Mouse (Mus musculus) cerebellum, adult (tissue): ENCODE data around the gene Mtch2.
"Not testable (repeated sequence)": the region's sequence is repeated elsewhere in the genome, so short reads cannot be mapped to it uniquely, and the experiment has no call there.

Source experiments
- ATAC-seq: cut with Nextera tagmentation; 2 replicates; pipeline ENCODE4 v1.9.2; 2017; ENCODE audit warnings: mild to moderate bottlenecking, moderate library complexity, mixed read lengths; ENCODE audit not compliant: insufficient number of reproducible peaks, low FRiP score, low TSS enrichment

Mtch2 gene

DNA sequence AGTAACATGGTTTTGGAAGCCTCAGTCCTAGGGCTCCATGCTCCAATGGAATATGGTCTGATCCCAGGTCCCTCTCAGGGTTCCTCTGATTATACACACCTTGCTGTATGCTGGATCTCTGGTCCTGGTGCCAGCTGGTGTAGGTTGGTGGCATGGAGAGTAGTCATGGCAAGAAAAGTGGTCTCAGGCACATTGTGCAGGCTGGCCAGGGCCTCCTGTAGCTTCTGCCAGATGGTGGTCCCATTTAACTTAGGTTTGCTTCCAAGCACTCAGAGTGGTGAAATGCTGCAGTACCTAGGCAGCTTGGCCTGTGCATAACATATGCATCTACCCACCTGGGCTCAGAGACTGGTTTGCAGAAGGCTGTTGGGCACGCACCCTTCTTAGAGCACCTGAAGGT lies 3.4 kb downstream of the Mtch2 start:
- ATAC-seq = peak; percentile 78

DNA sequence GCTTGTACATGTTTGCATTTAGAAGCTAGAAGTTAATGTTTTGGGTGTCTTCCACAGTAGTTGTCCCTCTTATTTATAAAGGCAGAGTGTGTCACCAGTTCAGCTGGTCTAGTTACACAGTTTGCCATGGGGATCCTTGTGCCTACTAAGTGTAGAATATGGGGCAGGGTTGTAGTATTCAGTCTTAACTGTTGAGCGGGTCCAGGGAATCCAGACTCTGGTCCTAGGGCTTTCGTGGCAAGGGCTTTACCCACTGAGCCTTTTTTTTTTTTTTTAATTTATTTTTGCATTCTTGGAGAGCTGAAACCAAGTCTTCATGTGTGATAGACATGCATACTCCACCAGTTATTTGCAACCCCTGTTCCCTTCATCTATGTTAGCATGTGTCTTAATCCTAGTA lies 14.5 kb downstream of the Mtch2 start:
- ATAC-seq = no peak

DNA sequence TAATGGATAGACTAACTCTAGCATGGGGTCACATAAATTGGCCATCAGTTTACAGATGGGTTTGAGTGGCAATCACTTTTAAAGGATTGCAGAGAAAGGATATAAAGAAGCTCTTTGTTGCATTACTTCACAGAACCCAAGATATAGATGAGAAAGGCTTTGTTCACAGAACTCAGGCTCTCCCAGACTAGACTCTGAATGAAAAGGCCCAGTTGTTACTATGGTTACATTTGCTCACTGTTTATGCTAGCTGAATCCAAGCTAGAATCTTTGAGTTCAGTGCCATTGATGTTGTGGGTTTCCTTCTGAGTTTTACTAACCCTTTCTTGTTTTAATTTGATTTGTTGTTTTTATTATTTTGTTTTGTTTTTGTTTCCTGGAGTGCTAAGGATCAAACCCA lies 17.2 kb downstream of the Mtch2 start:
- no peak for ATAC-seq

DNA sequence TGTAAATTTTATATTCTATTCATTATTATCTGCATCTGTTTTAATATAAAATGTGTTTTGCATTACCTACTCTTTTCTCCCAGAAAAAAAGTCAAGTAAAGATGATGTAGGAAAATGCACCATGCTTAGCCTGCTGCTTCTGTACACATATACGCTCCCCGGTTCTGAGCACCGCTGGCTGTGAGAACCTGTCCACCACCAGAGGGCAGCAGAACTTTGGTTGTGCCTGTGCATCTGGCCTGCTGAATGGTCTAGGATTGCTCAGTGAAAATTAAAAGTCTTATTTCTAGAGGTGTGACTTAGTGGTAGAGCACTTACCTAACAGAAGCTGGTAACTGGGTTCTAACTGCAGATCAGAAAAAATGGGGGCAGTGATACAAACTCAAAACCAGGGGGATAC lies 19.6 kb downstream of the Mtch2 start:
- 0 out of 2 replicates have a peak, but pooled peaks have one; percentile 50 for ATAC-seq

DNA sequence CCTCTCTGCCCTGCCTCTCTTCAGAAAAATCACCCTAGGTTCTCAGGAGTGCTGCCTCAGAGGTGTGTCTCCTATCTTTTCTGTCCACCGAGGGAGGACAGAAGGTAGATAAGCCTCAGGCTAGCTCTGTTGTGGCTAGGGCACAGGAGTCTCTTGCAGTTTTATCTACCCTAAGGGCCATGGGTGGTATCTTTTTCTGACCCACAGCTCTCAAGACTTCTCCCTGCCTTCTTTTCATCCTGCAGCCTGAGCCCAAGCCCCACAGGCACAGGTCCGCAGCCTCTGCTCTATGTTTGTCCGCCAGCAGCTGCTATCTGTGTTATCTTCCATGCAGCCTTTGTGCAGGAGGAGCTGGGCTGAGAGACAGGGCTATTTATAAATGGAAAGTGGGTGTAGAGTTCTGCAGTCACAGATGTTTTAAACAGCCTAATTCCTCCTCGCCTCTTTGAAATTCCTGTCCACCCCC lies 23.2 kb downstream of the Mtch2 start:
- no peak for ATAC-seq

DNA sequence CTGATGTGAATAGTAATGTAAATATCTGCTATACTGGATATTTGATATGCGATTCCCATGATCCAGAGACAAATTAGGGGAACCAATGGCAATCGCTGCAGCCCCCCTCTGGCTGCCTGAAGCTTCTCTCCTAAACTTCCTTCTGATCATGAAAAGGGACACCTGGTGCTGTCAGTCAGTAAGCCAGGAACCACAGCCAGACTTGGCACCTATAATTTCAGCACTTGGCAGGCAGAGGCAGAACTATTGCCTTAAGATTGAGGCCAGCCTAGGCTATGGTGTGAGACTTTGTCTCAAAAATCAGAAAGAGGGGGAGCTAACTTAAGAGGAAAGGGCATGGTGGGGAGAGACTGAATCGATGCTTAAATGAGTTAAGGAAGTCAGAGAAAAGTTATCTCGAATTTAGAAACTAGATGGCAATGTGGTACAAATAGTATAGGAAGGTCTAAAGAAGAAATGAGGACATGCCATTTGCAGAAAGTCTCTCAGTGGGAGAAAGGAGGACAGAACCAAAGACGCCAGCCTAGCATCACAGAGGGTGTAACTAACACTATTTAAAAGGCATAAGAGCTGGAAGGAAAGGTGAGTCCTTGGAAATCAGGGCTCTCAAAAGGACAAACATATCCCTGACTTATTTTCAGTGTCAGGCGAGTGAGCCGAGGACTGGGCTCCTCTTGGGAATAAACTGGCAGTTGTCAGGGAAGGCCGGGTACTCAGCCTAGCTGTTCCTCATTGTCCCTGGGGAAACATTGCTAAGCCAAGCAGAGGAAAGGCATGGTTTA lies 24.4 kb downstream of the Mtch2 start:
- ATAC-seq = no peak

DNA sequence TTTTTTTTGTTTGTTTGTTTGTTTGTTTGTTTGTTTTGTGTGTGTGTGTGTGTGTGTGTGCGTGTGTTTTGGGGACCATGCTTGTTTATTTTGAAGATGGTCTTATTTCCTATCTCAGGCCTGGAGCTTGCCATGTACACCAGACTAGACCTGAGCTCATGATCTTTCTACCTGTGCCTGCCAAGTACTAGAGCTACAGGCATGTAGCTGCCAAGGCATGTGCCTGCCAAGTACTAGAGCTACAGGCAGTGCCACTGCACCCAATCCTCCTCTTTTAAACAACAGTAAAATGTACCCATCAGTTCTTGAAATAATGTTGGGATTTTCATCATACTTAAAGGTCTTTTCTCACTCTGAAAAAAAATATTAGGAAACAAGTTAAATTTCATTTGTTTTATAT lies 27.1 kb downstream of the Mtch2 start:
- 0 out of 2 replicates have a peak, but pooled peaks have one; percentile 67 for ATAC-seq

DNA sequence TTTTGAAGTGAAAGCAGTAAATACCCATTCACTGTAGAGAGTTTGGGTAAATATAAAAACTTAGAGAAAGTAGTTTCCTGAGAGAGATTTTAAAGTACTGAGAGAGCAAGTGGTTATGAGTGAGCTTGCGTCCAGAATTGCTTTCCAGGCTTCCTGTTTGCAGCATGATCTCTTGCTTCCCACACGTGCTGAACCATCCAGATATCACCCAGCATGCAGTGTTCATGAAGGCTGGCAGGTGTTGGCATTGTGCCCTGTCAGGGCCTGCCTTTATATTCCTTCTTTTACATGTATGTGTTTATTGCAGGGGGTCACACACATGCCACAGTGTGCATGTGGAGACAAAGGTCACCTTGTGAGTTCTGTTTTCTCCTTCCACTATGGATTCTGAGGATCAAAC lies 28.3 kb downstream of the Mtch2 start:
- ATAC-seq = no peak

DNA sequence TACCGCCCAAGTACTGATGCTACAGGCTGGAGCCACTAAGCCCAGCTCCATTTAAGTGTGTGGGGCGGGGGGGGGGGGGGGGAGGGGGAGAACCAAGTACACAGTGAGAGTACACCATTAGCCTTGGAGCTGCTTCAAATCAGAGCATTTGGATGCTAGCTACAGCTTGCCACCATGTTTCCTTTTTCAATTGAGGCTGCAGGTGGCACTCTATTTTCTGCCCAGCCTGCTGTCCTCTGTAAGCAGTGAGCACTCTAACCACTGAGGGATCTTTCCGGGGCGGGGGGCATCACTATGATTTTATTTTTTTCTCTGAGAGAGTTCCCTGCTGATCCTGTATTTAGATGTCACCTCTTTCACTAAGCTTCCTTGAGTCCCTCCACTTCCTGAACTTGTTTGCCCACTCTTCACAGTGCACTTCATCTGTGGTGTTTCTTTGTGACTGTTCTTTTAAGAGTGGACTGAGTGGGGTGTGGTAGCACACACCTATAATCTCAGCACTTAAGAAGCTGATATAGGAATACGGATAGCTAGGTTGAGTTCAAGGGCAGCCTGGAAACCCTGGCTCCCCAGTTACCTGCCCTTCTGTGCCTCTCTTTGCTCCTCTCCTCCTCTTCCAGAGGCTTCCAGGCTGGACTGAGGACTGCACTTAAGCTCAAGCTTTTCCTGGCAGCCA lies 30.8 kb downstream of the Mtch2 start:
- no peak for ATAC-seq

DNA sequence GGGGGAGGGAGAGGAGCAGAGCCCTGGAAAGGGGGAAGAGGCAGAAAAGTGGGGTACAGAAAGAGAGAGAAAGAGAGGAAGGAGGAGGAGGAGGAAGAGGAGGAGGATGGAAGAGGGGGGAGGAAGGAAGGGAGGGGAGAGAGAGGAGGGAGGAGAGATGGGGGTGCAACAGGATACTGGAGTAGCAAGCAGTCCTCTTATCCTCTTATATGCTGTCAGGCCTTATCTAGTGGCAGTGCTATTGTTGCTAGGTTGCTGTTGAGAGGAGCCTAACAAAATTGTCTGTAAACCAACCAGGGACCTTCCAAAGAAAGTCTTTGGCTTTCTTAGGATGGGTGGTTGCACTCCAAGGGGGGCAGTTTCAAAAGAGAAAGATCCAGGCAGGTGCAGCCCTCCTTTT lies 32.5 kb downstream of the Mtch2 start:
- no peak for ATAC-seq

DNA sequence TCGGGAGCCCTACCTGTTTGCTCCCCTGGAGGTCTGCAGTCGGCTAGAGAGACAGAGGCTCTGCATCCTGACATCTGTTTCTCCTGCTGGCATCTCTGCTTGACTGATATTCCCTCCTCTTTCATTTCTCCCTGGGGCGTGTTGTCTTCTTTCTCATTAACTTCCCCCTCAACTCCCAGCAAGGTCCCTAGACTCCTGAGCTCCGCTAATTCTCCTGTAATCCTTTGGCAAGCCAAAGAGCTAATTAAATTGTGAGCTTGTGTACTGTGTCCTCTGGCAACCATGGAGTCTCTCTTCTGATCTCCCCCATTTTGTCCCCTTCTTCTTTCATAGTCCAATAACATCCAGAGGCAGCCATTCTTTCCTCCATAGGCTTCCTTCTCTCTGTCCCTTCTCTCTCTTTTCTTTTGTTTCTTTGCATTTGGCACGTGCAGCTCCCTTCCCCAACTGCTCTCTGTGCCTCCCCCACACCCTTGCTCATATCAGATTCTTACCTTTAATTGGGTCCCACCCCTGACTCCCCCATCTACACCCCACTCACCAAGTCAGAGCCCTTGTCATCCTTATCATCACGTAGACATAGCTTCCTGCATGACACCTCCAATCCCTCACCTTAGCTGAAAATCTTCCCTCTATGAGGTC lies 33.3 kb downstream of the Mtch2 start:
- no peak for ATAC-seq

DNA sequence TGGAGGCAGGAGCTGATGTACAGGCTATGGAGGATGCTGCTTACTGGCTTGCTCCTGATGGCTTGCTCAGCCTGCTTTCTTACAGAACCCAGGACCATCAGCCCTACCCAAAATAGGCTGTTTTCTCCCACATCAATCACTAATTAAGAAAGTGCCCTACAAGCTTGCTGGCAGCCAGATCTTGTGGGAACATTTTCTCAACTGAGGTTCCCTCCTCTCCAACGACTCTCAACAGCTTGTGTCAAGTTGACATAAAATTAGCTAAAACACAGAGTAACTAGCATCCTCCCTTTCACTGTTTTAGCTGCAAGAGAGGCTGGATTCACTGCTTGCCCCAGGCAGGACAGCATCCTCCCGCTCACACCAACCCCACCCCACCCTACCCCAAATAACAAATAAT lies 34.9 kb downstream of the Mtch2 start:
- no peak for ATAC-seq

DNA sequence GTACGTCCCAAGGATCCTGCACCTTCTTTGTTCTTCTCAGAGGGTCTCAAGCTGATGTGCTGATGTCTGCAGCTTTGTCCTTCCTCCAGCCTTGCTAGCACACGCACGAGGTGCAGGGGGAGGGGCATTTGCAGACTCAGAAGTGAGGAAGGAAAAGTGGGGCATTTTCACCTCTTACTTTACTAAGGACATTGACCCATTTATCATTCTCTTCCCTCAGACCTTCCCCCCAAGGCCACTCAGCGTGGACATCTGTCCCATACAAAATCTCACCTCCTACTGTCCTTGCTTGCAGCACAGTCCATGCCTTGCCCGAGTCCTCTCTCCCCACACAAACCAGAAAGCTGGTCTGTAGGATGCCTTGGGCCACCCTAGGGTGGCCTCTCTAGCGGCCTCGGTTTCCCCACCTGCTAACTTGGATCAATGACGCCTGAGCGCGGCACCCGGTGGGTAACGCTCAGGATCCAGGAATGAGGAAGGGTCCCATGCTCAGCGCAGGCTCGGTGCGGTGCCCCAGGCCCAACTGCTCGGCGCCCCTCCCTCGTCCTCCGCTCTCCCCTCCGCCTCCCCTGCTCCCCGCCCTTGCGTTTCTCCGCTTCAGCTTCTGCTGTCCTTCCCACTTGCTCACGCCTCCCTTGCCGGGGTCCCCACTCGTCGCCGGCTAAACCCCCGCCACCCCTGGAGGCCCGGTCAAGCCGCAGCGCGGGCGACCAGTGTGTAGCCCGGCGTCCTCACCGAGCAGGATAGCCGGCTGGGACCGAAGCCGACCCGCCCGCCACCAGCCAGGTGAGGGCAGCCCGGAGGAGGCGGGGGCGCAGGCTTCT lies 38.5 kb downstream of the Mtch2 start, which contains the start of gene C1qtnf4:
TSS of gene C1qtnf4 (plus strand) at position 643 of the 824 bp plus-strand sequence.
- peak; percentile 42; the same call in 1 of the 2 replicates for ATAC-seq

DNA sequence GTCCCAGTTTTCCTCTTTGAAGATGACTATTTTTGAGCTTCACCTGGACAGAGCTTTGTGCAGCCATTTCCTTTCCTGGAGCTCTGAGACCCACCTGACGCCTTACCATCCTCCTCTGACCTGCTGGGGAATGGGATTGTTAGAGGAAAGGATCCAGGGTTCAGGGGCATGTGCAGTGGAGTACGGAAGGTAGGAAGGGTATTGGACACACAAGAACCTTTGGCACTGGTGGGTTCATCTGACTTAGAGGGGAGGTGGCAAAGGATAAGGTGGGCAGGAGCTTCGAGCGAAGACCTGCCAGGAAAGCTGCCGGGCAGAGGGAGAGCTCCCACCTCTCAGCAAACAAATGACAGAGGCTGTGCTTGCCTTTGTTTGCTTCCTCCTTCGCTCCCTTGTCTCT lies 39.5 kb downstream of the Mtch2 start:
- ATAC-seq = no peak

DNA sequence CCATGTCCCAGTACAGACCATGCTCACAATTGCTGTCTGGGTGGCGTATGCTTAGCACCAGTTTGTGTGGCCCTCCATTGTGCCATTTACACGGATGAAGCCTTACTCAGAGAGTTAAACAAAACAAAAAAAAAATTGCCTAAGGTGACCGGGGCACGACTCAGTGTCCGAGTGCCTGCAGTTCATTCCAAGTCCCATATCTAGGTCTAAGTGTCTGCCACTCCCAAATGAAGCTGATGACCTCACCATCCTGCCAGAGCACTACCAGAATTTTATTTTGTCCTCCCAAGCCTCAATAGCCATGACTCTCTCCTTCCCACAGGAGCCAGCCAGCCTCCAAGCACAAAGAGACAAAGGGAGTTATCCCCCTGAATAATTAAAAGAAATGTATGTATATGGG lies 40.7 kb downstream of the Mtch2 start:
- no peak for ATAC-seq

DNA sequence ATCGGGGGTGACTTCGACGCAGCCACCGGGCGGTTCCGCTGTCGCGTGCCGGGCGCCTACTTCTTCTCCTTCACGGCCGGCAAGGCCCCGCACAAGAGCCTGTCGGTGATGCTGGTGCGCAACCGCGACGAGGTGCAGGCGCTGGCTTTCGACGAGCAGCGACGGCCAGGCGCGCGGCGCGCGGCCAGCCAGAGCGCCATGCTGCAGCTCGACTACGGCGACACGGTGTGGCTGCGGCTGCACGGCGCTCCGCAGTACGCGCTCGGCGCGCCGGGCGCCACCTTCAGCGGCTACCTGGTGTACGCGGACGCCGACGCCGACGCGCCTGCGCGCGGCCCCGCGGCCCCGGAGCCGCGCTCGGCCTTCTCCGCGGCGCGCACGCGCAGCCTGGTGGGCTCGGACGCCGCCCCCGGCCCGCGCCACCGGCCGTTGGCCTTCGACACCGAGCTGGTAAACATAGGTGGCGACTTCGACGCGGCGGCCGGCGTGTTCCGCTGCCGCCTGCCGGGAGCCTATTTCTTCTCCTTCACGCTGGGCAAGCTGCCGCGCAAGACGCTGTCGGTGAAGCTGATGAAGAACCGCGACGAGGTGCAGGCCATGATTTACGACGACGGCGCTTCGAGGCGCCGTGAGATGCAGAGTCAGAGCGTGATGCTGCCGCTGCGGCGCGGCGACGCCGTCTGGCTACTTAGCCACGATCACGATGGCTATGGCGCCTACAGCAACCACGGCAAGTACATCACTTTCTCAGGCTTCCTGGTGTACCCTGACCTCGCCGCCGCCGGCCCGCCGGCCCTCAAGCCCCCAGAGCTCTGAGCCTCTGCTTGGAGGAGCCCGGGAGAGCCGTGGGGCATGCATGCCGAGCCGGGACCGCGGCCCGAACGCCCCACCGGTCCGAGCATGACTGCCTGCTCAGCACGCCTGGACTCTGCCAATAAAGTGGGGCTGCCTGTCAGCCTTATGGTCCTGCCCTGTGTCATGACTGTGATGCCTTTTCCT lies 42.9 kb downstream of the Mtch2 start:
- peak; percentile 43; the same call in 1 of the 2 replicates for ATAC-seq

DNA sequence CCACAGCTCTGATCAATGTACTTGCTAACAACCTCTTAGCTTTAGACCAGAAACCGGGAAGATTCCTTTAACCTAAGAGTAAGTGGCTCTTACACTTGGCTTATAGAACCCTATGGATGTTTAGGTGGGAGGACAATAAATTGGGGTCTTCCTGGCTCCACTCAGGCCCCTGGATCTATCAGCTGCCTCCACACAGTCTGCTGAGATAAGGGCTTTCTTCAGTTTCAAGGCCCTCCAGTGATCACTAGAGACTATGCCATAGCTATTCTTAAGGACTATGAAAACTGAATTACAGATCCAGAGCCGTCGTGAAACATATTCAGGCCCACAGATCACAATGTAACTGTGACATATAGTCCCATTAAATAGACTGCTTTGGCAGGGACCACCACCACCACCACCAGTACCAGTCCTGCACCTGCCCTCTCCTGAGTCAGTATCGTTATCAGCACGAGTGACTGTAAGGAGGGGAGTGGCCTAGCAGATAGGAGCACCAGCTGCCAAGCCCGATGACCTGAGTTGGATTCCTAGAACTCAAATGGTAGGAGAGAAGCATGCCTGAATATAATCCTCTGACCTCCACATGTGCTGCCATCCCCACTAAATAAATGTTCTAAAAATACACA lies 46.8 kb downstream of the Mtch2 start:
- no peak for ATAC-seq

DNA sequence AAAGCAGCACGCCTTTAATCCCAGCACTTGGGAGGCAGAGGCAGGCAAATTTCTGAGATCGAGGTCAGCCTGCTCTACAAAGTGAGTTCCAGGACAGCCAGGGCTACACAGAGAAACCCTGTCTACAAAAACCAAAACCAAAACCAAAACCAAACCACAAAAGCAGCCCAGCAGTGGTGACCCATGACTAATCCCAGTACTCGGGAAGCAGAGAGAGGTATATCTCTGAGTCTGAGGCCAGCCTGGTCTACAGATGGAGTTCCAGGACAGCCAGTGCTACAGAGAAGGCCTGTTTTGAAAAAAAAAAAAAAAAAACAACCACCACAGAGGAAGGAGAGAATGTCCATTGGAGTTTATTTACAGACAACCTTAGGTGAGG lies 47.3 kb downstream of the Mtch2 start:
- not testable (repeated sequence) for ATAC-seq

DNA sequence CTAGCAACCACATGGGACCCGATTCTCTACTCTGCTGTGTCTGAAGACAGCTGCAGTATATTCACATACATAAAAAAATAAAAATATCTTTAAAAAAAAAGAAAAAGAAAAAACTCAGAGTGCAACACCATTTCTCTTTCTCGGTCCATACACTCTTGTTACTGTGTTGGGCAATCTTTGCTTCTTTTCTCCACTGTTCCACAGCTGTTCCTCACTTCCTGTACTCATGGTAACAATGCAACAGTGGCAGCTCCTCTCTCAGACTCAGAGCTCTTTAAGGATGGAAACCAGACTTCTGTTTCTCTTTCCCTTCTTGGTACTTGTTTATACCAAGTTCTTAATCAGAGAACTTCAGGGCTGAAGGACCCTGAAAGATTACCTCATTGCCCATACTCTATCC lies 56.4 kb downstream of the Mtch2 start:
- no peak for ATAC-seq
